Mouse (Mus musculus) monocyte, adult 2 months (primary cell): ENCODE measurements at regions not wholly inside any gene's neighbourhood (a gene's known extent, or its start where the extent isn't known, plus 50 kb on each side); places are given as distances from the start of the nearest gene placed in this dataset.

Experiments used
- DNase-seq, 2 experiments: peaks; one replicate each; pipeline ENCODE4 v3.0.0; 2022; ENCODE audit warnings: low spot score in 2 of 2, low read depth in 1 of 2

DNA sequence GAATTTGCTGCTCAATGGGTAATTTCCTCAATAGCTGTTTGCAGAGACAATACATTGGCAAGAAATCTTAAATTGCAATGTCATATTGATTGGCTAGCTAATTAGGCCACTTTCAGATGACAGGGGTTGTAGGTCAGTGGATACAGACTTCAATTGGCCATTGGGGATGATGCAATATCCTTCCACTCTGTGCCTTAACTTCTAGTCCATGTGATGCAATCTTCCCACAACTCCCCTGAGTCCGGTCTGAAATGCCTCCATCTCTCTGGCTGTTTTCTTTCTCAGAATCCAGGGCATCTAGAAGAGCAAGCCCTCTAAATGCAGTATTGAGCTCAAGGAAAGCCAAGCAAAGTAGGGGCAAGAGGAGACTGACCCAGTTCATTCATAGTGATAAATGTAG is 196.4 kb upstream of the Cdyl start:
- DNase-seq = no peak

DNA sequence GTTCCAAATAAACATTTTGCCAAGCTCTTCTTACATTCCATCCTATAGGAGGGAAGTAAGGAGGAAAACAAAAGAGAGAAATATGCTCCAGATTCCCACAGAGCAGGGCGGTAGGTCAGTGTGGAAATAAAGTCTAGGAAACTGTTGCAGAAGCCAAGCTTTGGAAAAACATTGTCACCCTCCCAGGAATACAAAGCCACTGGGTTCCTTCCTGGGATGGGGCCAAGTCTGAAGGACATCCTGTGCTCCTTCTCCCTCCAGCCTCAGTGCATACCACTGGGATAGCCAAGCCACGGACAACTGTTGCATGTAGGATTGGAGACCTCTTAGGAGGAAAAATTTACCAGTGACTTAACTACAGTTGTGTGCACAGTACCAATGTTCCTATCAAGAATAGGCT is 195.8 kb upstream of the Cdyl start:
- no peak for DNase-seq

DNA sequence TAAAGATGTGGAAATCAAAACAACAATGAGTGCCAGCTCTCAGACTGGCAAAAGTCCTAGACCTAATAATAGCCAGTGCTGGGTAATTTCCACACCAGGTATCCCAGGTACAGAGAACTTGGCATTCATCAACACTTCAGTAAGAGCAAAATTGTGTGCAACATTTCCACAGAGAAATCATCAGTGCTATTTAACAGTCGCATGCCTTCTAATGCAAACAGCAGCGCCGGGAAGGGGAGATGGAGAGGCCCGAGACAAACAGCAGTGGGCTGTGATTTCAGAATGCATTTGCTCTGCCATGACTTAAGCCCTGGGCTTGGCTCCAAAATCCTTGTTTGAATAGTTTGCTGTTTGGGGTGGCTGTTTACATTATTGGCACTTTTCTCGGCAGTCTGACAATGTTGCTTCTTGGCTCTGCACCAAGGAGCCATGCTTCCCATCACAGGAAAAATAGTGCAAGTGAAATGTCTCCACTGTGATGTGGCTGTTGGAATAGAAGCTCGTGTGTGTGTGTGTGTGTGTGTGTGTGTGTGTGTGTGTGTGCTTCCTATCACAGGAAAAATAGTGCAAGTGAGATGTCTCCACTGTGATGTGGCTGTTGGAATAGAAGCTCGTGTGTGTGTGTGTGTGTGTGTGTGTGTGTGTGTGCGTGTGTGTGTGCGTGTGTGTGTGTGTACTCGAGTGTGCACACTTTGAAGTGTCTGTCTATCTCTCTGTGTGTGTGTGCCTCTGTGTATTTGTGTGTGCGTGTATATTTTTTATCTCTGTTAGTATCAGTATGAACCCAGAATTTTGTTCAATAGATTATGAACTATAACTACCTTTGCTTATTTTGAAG is 190.1 kb upstream of the Cdyl start:
- no peak for DNase-seq

GRCm38 (mm10) chr13:35478226-35478625 is 181.4 kb upstream of the Cdyl start:
- DNase-seq = peak in 1 of 2 experiments; percentile 2

- no peak for DNase-seq
These were observed 177.3 kb upstream of the Cdyl start for GRCm38 (mm10) chr13:35482340-35482739.

GRCm38 (mm10) chr13:35486125-35486524 is 173.5 kb upstream of the Cdyl start:
- DNase-seq = no peak

GRCm38 (mm10) chr13:35499776-35500175 is 159.9 kb upstream of the Cdyl start:
- no peak for DNase-seq

DNA sequence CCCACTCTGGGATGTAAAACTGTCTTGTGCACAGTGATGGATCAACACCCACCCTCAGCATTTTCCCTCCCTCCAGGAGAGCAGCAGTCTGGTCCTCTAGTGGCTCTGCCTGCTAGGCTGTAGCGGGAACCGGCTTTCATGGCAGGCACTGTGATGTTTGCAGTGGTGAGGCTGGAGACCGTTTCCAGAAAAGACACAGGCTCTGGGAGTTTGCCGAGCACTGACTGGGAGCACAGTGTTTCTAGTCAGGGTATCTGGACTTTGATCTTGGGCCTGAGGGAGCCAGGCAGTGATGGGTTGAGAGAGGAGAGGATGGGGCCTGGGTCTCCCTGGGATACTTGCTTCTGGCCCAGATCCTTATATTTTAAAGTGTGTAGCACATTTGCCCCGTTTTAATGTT is 158.7 kb upstream of the Cdyl start:
- DNase-seq = no peak

GRCm38 (mm10) chr13:35501351-35502146 is 158.1 kb upstream of the Cdyl start:
- DNase-seq = no peak

- no peak for DNase-seq
These were observed 157.5 kb upstream of the Cdyl start for GRCm38 (mm10) chr13:35502147-35502522.

DNA sequence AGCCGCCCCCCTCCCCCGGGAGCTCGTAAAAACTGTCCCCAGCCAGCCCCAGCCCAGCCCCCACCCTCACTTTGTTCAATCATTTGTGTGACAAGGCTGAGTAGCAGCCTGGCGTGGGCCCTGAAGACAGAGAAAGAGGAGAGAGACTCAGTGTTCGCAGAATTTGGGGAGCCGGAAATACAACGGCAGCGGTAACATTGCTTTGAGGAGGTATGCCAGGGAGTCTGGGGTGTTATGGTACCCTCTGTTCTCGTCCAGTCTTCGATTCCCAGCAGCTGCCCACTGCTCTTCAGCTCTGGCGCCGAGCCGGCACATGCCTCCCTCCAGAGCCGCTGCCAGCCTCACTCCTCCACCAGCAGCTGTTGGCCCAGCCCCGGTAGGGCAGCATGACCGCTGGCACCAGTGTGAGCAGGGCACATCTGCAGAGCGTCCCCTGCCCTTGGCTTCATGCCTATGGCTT is 156.2 kb upstream of the Cdyl start:
- DNase-seq = no peak

DNA sequence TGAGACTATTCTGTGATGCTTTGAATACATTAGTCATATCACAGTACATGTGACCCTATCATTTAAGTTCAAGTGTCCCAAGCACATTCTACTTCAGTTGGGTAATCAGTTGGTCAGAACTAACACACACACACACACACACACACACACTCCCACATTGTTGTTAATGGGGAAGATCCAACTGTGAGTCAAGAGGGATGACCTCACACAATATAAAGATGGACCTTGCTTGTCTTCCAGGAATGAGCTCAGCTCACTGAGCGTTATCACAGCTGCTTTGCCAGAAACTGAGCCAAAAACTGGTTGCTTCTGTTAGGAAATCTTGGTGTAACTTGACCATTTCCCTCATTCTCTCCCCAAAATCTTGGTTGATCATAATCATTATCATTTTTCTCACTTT is 152.4 kb upstream of the Cdyl start:
- DNase-seq = no peak

DNA sequence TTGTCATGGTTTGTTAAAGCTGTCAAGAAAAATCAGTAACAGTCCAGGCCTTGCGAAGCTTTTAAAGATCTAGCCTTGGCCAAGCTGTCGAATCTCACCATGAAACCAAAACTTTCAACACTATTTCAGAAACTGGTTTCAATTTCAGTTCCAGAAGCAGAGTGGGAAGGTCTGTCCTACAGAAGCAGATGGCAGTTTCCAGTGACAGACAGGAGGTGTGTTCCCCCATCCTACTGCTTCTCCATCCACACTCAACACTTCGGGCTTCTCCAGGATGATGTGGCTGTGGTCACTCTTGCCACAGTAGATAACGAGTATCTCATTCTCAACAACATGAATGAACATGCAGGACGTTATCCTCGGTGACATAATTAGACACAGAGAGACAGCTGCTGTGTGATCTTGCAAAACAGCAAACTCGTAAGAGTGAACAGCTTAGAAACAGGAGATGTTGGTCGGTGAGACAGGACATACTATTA is 147.6 kb upstream of the Cdyl start:
- no peak for DNase-seq

DNA sequence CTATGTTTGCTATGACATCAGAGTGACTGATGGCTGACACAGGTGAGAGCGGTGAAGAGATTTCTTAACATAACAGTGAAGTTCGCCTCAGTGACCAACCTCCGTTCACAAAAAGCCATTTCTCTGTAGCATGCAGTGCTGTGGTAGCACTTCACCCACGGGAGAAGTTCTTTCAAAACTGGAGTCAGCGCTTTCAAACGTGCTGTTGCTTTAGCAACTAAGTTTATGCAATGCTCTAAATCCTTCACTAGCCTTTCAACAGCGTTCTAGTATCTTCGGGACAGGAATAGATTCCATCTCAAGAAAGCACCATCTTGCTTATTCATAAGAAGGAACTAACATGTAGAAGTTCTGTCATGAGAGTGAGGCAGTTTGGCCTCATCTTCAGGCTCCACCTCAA is 146.5 kb upstream of the Cdyl start:
- DNase-seq = no peak

DNA sequence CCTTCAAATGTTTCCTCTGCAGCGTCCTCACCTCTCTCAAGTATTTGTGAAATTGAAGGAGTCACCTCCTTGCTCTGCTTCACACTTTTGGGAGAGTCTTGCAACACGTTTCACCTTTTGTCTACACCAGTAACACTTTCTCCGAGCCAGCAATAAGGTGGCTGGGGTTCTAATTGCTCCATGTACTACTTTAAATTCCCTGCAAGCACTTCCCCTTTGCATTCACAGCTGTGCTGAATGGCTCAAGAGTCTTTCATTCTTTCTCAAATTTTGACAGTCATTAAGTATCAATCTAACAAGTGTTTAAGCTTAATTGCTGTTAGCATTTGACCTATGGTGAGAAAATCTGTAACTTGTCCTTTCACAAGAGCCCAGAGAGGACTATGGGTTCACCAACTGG is 144.3 kb upstream of the Cdyl start:
- no peak for DNase-seq

DNA sequence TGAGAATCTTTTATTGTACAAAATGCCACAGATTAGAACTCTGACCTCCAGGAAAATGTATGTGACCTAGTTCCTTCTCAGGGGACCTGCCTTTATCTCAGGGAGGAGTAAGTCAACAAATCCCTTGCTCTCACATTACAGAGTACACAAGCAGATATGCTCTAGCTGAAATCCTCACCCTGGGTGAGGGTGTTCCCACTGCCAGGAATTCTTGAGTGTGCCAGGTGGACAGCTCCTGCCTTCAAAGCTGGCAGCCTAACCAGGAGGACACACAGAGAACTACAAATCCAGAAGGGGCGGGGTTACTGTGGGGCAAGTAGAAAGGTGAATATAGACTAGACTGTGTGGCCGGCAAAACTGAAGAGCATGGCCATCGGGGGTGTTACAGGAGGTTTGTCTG is 141.9 kb upstream of the Cdyl start:
- DNase-seq = no peak

DNA sequence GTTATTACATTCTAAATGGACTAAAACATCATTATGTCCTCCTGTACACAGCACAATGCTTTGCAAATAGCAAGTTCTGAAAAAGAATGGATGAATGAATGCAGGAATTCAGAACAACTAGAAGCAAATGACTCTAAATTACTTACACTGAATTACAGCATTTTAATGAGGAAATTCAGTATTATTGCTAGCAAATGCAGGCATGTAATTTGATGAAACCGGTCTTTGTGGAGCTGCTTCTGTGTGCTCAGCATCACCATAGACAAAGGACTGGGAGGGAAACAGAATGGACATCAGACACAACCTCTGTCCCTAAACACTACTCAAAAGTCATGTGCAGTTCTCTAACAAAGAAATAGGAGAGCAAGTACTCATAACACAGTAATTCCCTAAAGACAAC is 137.4 kb upstream of the Cdyl start:
- DNase-seq = no peak

DNA sequence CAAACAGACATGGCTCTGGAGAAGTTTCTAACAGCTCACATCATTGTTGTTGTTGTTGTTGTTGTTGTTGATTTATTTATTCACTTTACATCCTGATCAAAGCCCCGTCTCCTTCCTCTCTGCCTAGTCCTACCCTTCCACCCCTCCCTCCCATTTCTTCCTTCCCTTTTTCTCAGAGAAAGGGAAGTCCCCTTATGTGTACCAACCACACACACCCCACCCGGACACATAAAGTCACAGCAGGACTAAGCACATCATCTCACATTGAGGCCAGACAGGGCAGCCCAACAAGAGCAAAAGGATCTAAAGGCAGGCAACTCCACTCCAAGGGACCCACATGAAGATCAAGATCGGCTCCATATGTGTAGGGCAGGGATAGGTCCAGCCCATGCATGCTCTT is 130.1 kb upstream of the Cdyl start:
- no peak for DNase-seq

DNA sequence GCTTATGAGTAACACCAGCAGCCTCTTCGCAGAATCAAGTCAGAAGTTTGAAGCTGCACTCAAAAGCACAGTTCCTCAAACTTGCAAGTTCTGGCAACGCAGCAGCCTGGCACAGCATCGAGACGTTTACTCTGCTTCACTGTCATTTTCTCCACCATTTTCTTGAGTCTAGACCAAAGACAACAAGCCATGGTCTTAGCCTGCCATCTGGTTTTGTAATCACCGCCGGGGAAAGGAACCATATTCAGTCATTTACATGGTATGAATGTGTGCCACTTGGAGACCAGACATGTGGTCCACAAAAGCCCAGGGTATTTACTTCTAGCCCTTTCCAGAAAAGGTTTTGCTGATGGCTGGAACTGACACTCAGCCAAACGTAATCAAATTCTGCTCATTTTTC is 122.5 kb upstream of the Cdyl start:
- no peak for DNase-seq

GRCm38 (mm10) chr13:35537936-35538335 is 121.7 kb upstream of the Cdyl start:
- no peak for DNase-seq

DNA sequence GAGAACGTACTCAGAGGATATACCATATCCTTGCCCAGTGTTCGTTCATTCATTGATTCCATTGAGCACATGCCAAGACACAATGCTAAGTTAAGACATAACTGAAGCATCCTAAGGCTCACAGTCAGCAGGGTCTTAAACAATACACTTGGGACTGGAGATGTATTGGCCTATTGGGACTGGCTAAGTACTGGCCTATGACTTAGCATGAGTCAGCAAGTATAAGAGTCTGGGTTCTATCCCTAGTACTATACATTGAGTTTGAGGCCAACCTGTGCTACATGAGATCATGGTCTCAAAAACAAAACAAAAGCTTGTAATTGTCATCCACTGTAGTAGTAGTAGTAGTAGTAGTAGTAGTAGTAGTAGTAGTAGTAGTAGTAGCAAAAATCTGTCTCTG is 119.2 kb upstream of the Cdyl start:
- DNase-seq = no peak

DNA sequence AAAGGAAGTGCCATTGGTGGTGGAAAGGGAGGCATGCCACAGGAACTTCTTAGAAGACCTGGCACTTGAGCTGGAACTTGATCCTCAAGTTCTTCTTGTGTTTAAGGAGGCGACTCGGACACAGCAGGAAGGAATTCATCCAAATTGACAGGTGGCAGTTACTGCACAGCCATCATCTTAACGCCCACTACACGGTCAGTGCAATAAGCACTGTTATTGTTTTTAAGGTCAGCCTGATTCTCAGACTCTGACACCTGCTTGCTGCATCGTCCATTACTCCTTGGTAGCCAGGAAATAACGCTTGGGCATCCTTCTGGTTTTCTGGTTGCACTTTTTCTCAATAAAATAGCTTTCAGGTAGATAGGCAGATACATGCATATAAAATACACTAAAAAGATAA is 118.6 kb upstream of the Cdyl start:
- DNase-seq = no peak
